Mouse (Mus musculus): ENCODE data around the gene Bola1. TPM values are rescaled to one million over a fixed set of nuclear protein-coding genes. Genes with fewer than 3 reads are reported as not detected.

Bola1 gene
- total RNA-seq, 1 experiment from 2014 or later = 41.7 TPM

DNA sequence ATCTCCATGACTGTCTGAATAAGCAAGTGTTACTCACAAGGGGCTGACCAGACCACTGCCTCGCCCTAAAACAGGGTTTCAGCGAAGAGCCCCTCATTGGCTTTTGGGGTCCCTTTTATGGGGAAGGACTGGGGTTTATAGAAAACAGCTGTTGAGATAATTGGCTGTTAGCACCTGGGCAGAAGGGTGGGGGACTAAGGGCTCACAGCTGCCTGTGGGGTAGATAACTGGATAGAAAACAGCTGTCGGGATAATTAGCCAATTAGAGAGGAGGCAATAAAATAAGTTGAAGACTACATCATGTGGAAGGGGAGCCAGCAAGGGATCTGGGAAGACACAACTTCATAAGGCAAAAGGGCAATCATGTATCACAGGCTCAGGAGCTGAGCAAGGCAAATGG lies 31.4 kb upstream of the Bola1 start:
- ATAC-seq (replicated peaks in 1 of 2; ENCODE audit: insufficient read depth in 1 of 2, low FRiP score in 2 of 2, low TSS enrichment in 1 of 2, low read depth in 1 of 2, poor library complexity in 2 of 2, severe bottlenecking in 2 of 2) = no peak

DNA sequence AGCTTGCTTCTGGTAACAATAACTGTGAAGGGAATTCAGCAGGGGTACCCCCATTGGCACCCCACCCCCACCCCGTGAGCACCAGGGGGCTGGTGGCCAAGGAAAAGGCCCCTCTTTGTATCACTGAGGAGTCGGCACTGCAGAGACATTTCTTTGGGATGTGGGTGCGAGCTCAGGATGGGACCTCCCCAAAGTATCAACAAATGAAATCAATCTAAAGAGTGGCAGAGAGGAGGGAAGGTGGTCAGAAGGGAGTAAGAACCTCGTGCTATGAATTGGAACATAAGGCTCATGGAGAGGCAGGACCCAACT lies 29.5 kb upstream of the Bola1 start:
- ATAC-seq (replicated peaks in 1 of 2; ENCODE audit: insufficient read depth in 1 of 2, low FRiP score in 2 of 2, low TSS enrichment in 1 of 2, low read depth in 1 of 2, poor library complexity in 2 of 2, severe bottlenecking in 2 of 2) = no peak

DNA sequence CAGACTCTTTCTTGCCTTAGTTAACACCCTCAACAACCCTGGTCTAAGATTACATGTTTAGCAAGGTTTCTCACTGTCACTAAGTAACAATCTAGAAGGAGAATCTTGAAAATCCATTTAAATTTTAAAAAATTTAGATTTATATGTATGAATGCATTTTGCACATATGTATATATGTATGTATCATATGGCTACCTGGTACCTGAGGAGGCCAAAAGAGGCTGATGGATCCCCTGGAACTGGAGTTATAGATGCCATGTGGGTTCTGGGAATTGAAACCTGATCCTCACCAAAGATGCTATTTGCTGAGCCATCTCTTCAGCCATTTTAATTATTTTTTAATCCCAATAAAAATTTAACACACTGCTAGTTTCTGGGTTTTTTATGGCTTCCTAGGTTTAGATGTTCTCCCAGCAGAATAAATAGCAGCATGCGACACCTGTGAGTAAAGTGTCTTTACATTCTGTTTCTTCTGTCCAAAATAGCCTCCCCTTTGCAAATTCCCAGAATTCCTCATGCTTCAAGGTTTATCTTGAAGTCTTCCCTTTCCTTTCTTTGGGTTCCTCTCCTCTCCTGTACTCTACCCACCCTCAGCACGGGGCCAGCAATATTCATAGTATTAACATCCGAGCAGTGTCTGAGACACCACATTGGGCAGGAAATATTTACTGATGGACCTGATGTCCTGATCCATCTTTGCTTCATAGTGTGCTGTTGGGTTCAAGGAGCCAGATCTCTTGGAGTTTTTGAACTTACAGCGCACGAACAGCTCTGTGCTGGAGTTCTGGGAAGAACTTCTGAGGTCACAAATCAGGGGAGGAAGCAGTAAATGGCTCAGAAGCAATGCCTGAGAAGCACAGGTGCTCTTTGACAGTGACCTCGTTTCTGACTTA lies 28.9 kb upstream of the Bola1 start:
- no peak for ATAC-seq (replicated peaks in 1 of 2; ENCODE audit: insufficient read depth in 1 of 2, low FRiP score in 2 of 2, low TSS enrichment in 1 of 2, low read depth in 1 of 2, poor library complexity in 2 of 2, severe bottlenecking in 2 of 2)

DNA sequence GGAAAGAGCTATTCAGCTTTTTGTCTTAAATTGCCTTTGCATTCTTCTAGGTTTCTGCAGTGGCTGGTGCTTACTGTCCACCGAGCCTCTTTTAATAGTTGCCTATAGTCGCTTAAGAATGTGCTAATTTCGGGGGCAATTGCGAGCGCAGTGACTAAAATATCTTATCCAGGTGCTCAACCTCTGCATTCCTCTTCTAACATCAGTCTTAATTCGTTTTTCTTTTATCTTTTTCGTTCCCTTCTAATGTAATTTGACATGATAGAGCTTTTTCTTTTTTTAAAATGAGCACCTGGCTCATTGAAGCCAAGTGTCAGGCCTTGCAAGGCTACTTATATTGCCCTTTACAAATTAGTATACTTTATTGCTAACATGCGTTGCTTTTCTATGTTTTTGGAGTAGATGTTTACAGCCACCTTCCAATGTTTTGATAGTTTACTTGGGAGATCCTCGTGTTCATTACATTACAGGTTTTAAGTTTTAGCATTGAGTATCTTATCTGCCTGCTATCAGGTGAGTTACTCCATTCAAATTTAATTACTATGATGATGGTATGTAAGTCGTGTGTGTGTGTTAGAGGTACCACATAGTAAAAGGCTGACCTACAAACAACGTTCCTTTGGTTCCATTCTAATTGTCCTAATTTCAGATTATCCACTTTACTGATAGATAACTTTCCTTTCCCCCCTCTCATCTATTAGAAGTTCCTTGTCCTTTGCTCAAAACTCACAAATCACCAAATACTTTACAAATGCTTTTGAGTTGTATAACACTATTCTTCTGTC lies 28.0 kb upstream of the Bola1 start:
- no peak for ATAC-seq (replicated peaks in 1 of 2; ENCODE audit: insufficient read depth in 1 of 2, low FRiP score in 2 of 2, low TSS enrichment in 1 of 2, low read depth in 1 of 2, poor library complexity in 2 of 2, severe bottlenecking in 2 of 2)

DNA sequence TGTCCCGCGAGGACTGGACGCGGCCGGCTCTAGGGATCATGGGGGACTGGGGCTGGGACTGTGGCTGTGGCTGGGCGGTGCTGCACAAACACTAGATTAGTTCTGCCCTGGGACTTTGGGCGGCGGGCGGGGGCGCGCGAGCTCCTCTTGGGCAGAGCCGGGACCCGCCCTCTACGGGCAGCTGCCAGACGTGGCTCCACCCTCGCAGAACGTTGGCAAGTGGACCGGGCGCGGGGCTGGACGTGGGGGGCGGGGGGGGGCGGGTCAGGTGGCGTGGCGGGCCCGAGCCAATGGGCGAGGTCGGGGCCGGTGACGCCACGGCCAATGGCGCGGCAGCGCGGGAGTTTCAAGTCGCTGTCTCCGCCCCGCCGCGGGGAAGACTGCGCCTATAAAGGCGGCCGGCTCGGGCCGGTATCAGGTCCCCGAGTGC lies 26.9 kb upstream of the Bola1 start, which contains the start of gene Hist2h3c1:
Gene Hist2h3c1, plus strand, starts transcription at position 259 of the 430 bp plus-strand sequence.
- peak; percentile 74 to 77 for ATAC-seq (replicated peaks in 1 of 2; ENCODE audit: insufficient read depth in 1 of 2, low FRiP score in 2 of 2, low TSS enrichment in 1 of 2, low read depth in 1 of 2, poor library complexity in 2 of 2, severe bottlenecking in 2 of 2)

DNA sequence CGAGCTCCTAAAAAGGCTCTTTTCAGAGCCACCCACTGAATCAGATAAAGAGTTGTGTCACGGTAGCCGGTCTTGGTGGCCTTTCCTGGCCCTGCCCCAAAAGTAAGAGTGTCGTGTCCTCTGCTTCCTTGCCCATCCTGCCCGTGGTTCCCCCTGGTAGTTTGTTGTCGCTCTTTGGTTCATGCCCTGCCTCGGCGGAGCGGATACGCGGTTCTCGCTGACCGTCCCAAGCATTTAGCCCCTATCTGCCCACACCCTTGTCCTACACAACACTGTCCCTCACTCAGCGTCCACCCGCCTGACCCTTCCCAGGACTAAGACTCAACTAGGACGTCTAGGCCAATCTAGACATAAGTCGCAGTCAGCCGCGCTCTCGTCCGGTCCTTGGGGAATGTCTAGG lies 26.5 kb upstream of the Bola1 start:
- ATAC-seq (replicated peaks in 1 of 2; ENCODE audit: insufficient read depth in 1 of 2, low FRiP score in 2 of 2, low TSS enrichment in 1 of 2, low read depth in 1 of 2, poor library complexity in 2 of 2, severe bottlenecking in 2 of 2) = peak; percentile 18 to 33

DNA sequence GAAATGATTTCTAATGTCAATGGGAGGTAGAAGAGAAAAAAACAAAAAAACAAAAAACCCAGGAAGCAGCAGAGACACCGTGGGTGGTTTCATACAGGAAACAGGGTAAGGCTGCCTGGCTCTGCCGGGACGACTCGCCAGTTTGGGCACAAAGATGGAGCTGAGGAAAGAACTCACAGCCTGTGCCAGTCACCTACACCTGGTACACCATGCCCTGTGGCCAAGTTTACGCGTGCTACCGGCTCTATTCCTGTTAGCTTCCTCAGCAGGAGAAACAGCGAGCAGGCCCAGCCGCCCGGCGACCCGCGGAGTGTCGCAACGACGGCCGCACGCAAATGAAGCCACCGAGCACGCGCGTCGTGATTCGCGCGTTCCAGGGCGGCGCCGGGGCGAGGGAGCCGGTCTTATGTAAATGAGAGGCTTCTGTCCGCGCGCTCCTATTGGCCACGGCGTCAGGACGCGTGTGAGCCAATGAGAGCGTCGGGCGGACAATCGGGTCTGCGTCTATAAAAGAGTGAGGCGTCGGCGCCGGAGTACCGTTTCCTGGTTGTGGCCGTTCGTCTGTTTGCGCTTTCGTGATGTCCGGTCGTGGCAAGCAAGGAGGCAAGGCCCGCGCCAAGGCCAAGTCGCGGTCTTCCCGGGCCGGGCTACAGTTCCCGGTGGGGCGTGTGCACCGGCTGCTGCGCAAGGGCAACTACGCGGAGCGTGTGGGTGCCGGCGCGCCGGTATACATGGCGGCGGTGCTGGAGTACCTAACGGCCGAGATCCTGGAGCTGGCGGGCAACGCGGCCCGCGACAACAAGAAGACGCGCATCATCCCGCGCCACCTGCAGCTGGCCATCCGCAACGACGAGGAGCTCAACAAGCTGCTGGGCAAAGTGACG lies 25.7 kb upstream of the Bola1 start, which contains the start of gene Hist2h2aa1:
Gene Hist2h2aa1, plus strand, starts transcription at position 495 of the 884 bp plus-strand sequence.
- ATAC-seq (replicated peaks in 1 of 2; ENCODE audit: insufficient read depth in 1 of 2, low FRiP score in 2 of 2, low TSS enrichment in 1 of 2, low read depth in 1 of 2, poor library complexity in 2 of 2, severe bottlenecking in 2 of 2) = peak; percentile 81 to 82

DNA sequence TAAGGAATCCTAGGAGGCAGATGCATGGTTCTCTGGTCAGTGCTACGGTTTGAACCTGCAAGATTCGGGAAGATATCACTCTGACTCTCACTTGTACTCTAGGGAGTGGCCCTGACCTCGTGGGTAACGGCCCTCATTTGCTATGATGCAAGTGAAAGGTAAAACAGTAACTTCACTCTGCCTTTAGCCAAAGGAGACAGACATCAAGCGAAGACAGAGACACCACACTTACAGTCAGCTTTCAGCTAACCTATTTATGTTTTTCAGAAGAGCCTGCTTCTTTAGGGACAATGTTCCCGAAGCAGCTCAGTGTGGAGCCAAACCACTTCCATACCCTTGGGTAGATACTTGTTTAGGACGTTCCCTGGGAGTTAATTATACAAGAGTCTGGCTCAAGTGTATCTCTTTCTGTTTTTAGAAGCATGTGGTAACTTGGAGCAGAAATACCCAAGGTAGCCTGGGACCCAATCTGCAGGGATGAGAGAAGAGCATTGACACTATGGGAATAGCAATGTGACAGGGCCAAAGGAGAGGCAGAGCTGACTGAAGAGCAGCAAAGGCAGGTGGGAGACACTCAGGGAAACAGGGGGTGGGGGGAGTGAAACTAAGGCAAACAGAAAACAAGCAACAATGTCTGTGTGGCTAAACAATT lies 24.5 kb upstream of the Bola1 start:
- ATAC-seq (replicated peaks in 1 of 2; ENCODE audit: insufficient read depth in 1 of 2, low FRiP score in 2 of 2, low TSS enrichment in 1 of 2, low read depth in 1 of 2, poor library complexity in 2 of 2, severe bottlenecking in 2 of 2) = no peak

DNA sequence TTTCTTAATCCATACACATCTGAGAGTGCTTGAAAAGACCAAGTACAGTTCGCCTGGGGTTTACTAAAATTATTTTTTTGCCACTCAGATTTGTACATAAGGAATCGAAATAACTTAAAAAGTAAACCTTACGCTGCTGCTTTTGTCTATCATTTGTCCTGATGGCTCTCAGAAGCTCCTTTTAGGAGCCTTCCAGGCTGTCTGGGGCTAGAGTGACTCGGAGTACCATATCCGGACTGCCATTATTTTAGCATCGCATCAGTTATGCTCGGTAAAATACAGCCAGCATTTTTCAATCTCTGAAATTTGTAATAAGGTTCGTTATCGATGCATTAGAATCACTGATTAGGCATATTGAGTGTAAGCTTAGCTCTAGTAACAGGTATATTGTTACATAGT lies 21.3 kb upstream of the Bola1 start:
- ATAC-seq (replicated peaks in 1 of 2; ENCODE audit: insufficient read depth in 1 of 2, low FRiP score in 2 of 2, low TSS enrichment in 1 of 2, low read depth in 1 of 2, poor library complexity in 2 of 2, severe bottlenecking in 2 of 2) = no peak

DNA sequence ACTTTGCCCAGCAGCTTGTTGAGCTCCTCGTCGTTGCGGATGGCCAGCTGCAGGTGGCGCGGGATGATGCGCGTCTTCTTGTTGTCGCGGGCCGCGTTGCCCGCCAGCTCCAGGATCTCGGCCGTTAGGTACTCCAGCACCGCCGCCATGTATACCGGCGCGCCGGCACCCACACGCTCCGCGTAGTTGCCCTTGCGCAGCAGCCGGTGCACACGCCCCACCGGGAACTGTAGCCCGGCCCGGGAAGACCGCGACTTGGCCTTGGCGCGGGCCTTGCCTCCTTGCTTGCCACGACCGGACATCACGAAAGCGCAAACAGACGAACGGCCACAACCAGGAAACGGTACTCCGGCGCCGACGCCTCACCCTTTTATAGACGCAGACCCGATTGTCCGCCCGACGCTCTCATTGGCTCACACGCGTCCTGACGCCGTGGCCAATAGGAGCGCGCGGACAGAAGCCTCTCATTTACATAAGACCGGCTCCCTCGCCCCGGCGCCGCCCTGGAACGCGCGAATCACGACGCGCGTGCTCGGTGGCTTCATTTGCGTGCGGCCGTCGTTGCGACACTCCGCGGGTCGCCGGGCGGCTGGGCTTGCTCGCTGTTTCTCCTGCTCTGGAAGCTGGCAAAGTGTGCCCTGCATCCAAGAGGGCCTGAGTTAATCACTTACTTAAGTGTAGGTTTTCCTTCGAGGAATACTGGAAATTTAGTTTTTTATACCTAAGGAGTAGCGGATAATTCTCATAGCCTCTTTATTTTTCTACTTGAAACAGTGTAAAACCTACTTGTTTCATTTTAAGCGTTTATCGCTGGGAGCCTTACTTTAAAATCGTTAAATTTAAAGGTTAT lies 20.7 kb upstream of the Bola1 start, which contains the start of gene Hist2h2aa2:
Gene Hist2h2aa2, minus strand, starts transcription at position 328 of the 850 bp plus-strand sequence.
- ATAC-seq (replicated peaks in 1 of 2; ENCODE audit: insufficient read depth in 1 of 2, low FRiP score in 2 of 2, low TSS enrichment in 1 of 2, low read depth in 1 of 2, poor library complexity in 2 of 2, severe bottlenecking in 2 of 2) = peak; percentile 80 to 81

DNA sequence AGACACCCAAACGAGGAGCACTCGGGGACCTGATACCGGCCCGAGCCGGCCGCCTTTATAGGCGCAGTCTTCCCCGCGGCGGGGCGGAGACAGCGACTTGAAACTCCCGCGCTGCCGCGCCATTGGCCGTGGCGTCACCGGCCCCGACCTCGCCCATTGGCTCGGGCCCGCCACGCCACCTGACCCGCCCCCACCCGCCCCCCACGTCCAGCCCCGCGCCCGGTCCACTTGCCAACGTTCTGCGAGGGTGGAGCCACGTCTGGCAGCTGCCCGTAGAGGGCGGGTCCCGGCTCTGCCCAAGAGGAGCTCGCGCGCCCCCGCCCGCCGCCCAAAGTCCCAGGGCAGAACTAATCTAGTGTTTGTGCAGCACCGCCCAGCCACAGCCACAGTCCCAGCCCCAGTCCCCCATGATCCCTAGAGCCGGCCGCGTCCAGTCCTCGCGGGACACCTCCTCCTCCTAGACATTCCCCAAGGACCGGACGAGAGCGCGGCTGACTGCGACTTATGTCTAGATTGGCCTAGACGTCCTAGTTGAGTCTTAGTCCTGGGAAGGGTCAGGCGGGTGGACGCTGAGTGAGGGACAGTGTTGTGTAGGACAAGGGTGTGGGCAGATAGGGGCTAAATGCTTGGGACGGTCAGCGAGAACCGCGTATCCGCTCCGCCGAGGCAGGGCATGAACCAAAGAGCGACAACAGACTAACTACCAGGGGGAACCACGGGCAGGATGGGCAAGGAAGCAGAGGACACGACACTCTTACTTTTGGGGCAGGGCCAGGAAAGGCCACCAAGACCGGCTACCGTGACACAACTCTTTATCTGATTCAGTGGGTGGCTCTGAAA lies 19.7 kb upstream of the Bola1 start, which contains the start of gene Hist2h3c2:
Gene Hist2h3c2, minus strand, starts transcription at position 174 of the 840 bp plus-strand sequence.
- peak; percentile 74 to 80 for ATAC-seq (replicated peaks in 1 of 2; ENCODE audit: insufficient read depth in 1 of 2, low FRiP score in 2 of 2, low TSS enrichment in 1 of 2, low read depth in 1 of 2, poor library complexity in 2 of 2, severe bottlenecking in 2 of 2)

DNA sequence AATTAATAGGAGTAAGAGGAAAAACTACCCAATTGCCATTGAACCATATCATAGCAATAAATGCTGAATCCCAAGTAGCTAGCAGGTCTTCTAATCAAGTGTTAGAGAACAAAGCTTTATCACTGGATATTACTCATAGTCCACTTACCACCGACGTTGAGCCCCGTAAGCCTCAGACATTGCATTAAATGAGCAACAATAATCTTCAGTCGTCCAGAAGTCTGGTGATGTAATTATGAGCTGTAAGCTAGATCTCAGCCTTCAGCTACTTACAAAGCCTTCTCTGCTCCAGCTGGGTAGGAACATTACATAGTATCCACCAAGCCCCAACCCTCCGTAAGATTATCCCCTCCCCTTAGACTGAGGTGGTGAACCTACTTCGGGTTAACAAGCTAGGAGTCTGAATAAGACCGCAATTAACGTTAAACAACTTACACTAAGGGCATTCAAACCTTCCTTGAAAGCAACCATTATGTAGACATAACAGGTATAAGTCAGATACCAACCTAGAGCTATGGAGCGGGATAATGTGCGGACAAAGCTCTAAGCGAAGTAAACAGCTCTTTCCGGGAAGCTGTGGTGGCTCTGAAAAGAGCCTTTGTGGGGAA lies 18.5 kb upstream of the Bola1 start:
- no peak for ATAC-seq (replicated peaks in 1 of 2; ENCODE audit: insufficient read depth in 1 of 2, low FRiP score in 2 of 2, low TSS enrichment in 1 of 2, low read depth in 1 of 2, poor library complexity in 2 of 2, severe bottlenecking in 2 of 2)

DNA sequence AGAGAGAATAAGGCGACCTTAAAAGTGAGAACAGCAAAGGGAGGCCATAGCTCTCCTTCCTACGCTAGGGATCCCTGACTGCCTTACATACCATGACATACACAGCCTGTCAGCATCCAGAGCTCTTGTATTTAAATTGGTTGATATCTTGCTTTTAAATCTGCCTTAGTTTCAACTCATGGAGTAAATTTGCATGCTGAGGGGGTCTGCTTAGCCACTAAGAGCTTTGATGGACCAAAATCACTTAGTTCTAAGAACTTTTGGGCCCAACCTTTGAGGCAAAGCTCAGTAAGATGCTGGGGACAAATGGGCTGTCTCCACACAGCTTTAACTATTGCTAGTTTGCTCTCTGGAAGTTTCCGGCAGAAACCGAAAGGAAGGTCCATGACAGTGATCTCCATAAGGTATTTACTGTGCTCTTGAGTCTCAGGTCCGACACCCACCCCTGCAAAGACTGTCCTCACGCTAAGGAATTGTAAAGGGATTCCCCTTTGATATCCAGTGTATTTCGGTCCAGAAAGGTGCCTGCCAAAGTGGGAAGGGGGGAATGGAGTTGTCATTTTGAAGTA lies 17.9 kb upstream of the Bola1 start:
- ATAC-seq (replicated peaks in 1 of 2; ENCODE audit: insufficient read depth in 1 of 2, low FRiP score in 2 of 2, low TSS enrichment in 1 of 2, low read depth in 1 of 2, poor library complexity in 2 of 2, severe bottlenecking in 2 of 2) = no peak

DNA sequence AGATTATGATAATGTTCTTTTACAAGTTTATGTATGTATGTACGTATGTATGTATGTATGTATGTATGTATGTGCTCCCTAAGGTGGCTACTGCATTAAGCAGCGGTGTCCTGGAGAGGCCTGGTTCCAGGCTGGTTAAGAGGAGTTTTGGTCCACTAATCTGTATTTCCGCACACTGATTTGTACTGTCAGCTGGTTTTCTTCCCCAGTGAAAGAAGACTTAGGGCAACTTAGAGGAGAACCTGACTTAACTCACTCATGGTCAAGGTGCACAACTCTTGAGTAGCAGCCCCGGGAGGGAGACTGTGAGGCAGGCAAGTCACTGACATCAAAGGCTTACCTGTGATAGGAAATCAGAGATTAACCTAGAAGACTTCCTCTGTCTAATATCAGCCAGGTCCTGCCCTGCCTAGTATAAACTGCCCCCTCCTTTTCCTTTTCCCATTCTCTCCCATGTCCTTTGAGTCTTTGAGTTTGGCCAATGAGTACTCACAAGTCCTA lies 17.4 kb upstream of the Bola1 start:
- no peak for ATAC-seq (replicated peaks in 1 of 2; ENCODE audit: insufficient read depth in 1 of 2, low FRiP score in 2 of 2, low TSS enrichment in 1 of 2, low read depth in 1 of 2, poor library complexity in 2 of 2, severe bottlenecking in 2 of 2)

Data from hematopoietic stem cell, adult 5-6 weeks (primary cell).